Mouse (Mus musculus) heart, postnatal 10 days (tissue): ENCODE results near the gene Lpp. TPM values are rescaled to one million over a fixed set of nuclear protein-coding genes. Genes with fewer than 3 reads are reported as not detected.
A peak's percentile ranks its signal among the peaks of the same experiment; 100 is the strongest.

ENCODE experiments used
- DNase-seq, 2 experiments: peaks; one replicate each; pipeline ENCODE4 v3.0.0; 2021
- intact Hi-C: fragments of 180-260 bp; cut with DNase I; formaldehyde crosslinking; loops from one replicate; pipeline ENCODE4 v1.15.1; 2025
- total RNA-seq, 2 experiments: library from RNA; stranded (reverse); gene quantifications; 2 replicates each; pipeline ENCODE4 v1.2.3; 2021

The Lpp gene
- total RNA-seq, 2 experiments from 2014 or later: 58.8 TPM

GRCm38 (mm10) chr16:24517501-24518042 lies 124.3 kb downstream of the Lpp start:
- intact Hi-C loops: no loop called here
- DNase-seq: no peak

GRCm38 (mm10) chr16:24518785-24519184 lies 125.5 kb downstream of the Lpp start:
- intact Hi-C loops: no loop called here
- no peak for DNase-seq

- intact Hi-C loops: no loop called here
- no peak for DNase-seq
Measured at GRCm38 (mm10) chr16:24527219-24527618, 133.9 kb downstream of the Lpp start.

- intact Hi-C loops: no loop called here
- DNase-seq: no peak
Measured at GRCm38 (mm10) chr16:24531681-24532080, 138.4 kb downstream of the Lpp start.

GRCm38 (mm10) chr16:24535221-24535620 lies 141.9 kb downstream of the Lpp start:
- intact Hi-C loops: no loop called here
- no peak for DNase-seq

GRCm38 (mm10) chr16:24536261-24536660 lies 143.0 kb downstream of the Lpp start:
- intact Hi-C loops: no loop called here
- DNase-seq: no peak

- DNase-seq: no peak
- intact Hi-C loops: no loop called here
Measured at GRCm38 (mm10) chr16:24539003-24539402, 145.7 kb downstream of the Lpp start.

DNA sequence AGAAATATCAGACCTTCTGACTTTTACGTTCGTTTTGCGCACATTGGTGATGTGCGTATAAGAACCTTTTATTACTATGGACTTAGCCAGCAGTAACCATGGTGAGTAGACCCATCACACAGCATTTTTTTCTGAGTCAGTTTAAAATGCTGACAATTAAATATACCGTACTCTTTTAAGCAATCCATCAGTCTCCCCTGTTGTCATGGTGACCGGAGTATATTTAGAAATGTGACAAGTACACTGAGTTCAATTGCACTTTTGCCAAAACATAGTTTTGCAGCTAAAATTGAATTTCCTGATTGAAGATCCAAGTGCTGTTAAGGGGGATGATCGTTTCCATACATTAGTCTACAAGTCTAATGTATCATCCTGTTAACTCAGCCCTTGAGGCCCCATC lies 149.6 kb downstream of the Lpp start:
- no peak for DNase-seq
- intact Hi-C loops: no loop called here

DNA sequence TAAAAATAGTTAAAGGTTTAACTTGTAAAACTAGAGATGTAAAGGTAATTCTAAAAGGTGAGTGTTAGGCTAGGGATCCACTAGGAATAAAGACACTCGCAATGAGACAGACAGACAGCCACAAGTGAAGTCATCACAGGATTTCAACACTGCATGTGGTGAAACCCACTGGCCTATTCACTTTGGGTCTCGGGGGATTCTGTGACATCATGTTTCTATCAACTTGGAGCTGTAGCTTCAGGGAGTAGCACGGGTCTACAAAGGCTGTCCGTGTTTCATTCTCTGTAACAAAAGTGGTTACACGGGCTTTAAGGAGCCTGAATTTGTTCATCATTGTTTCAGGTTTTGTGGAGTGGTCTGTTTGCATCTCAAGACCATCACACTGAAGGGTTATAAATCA lies 152.1 kb downstream of the Lpp start:
- DNase-seq: no peak
- intact Hi-C loops: no loop called here

DNA sequence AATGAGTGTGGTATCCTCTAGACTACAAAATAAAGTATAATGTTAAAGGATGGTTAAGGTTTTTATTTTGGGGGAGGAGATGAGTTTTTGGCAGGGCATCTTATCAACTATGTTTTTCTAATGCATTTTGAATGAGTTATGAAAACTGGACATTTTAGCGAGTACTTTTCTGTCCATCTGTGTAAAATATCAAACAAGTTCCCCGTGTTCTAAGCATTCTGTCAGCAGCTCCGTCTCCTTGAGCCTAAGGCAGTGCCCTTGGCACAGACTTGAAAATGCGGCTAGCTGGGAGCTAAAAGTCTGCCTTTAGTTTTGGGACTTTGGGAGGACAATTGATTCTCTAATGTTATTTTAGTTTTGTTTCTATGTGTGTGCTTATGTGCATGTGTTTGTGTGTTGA lies 165.2 kb downstream of the Lpp start:
- intact Hi-C loops: no loop called here
- DNase-seq: no peak

- peak in 1 of 2 experiments; percentile 14 for DNase-seq
- intact Hi-C loops: no loop called here
Measured at GRCm38 (mm10) chr16:24559811-24560210, 166.5 kb downstream of the Lpp start.

- intact Hi-C loops: no loop called here
- no peak for DNase-seq
Measured at GRCm38 (mm10) chr16:24560998-24561397, 167.7 kb downstream of the Lpp start.

DNA sequence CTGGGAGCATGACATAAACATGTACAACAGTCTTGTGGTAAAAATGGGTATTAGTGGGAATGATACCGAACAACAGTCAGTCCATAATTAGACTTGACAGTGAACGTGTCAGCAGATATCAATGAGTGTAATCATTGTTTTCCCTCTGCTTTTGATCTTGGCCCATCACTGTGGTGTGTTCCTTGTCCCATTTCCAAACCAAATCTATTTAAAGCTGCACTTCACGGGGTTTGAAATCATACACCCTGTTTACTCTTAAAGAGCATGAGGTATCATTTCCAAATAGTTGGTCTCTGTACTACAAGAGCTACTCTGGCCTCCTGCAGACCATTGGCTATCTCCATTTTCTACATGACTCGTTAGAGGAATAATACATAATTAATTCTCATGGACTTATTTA lies 168.3 kb downstream of the Lpp start:
- intact Hi-C loops: no loop called here
- DNase-seq: no peak

- intact Hi-C loops: loop anchor here (5.0 kb wide), 1 partner anchor 578 kb away; the partner anchor contains the start of genes Bcl6 and Gm37419
- no peak for DNase-seq
Measured at GRCm38 (mm10) chr16:24565311-24565710, 172.0 kb downstream of the Lpp start.

- intact Hi-C loops: loop anchor here (5.0 kb wide), 1 partner anchor 579 kb away; the partner anchor contains the start of genes Bcl6 and Gm37419
- DNase-seq: peak; percentile 40 to 46
Measured at GRCm38 (mm10) chr16:24566277-24566676, 173.0 kb downstream of the Lpp start.

GRCm38 (mm10) chr16:24567562-24567961 lies 174.3 kb downstream of the Lpp start:
- intact Hi-C loops: loop anchor here (5.0 kb wide), 1 partner anchor 580 kb away; the partner anchor contains the start of genes Bcl6 and Gm37419
- no peak for DNase-seq

- intact Hi-C loops: loop anchor here (5.0 kb wide), 1 partner anchor 581 kb away; the partner anchor contains the start of genes Bcl6 and Gm37419
- DNase-seq: no peak
Measured at GRCm38 (mm10) chr16:24568061-24568460, 174.8 kb downstream of the Lpp start.

- DNase-seq: peak; percentile 51 to 59
- intact Hi-C loops: loop anchor here (5.0 kb wide), 1 partner anchor 582 kb away; the partner anchor contains the start of genes Bcl6 and Gm37419
Measured at GRCm38 (mm10) chr16:24569681-24570080, 176.4 kb downstream of the Lpp start.

DNA sequence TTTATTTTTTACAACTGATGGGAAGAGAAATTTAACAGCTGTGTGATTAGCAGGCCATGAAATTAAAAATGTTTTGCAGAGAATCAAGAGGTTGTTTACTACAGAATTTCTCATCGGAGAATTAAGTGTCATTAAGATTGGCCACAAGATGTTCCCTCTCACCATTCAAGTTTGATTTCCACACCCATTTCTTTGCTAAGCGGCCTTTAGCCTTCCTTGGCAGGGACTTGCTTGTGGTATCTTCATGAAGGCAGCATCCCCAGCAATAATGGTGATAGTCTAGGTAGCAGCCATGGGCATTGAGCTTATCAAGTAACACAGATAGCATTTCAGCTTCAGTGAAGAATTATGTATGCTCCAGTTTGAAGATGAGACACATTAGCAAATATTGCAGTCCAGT lies 183.7 kb downstream of the Lpp start:
- DNase-seq: no peak
- intact Hi-C loops: no loop called here

DNA sequence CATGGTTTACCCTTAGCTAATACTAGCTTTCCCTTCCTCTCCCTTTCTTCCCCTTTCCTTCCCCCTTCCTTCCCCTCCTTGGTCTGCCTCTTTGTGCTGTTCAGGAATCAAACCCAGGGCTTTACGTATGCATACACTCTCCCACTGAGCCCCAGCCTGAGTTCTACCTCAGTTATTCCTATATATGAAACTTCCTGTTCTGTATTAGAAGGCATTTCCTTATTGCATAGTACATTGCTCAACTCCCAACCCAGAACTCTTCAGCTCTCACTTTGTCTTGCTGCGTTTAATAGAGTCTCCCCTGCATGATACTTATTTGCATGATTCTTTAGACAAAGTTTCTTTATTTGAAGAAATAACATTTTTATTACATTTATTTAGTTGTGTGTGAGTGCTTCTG lies 184.5 kb downstream of the Lpp start:
- no peak for DNase-seq
- intact Hi-C loops: no loop called here

- DNase-seq: no peak
- intact Hi-C loops: no loop called here
Measured at GRCm38 (mm10) chr16:24582847-24583246, 189.5 kb downstream of the Lpp start.

- intact Hi-C loops: no loop called here
- no peak for DNase-seq
Measured at GRCm38 (mm10) chr16:24593535-24593934, 200.2 kb downstream of the Lpp start.

DNA sequence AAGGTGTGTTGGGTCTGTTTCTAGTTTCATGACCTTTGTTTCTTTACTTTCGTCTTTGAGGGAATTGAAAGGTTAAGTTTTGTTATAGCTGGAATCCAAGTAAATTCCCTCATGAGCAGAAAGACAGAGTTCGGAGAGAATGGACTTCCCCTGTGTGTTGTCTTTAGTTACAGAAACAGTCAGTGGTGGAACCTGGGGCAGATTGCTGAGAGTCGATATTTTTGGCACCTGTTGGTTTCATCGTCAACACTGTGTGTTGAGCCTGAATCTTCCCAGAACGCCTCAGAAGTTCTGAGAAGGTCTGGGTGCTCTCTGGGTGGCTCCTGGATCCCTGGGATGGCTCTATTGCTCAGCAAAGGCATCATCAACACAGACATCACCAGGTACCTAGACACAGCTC lies 201.2 kb downstream of the Lpp start:
- DNase-seq: no peak
- intact Hi-C loops: no loop called here
